In the genomic region with DNA sequence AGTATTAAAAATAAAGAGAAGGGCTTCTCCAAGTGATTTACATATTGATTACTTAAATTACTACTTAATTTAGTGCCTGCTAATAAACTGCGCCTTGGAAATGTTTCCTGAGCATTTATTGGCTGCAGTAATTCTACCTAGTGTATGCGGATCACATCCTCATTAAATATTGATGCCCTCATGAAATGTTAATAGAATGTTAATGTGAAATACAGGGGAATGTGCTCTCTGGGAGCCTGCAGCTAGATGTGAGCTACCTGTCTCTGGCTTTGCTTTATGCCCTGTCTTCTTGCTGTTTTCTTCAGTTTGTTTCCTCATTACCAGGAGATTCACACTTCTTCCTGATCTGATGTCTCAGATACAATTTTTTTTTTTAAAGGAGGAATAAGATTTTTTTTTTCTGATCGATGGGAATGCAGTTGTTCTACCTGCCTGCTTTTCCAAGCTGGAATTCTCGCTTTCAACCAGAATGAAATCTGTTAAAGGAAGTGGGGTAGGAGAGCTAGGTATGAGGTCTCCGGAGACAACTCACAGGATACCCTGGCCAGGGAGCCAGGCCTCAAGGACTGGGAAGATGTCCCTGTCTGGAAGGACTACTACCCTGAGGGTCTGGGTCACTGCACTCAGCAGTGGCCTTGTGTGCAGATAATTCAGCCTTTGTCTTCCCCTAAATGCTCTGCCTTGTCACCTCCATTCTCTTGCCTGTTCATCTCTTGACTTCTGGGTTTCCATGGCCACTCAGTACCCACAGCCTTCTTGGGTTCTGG, we compare ENCODE assay signal across 21 mouse cellular contexts.
DNase-seq lines count a peak whose midpoint lies in the region; ATAC-seq lines count a peak whose summit lies in the region.
"Had no signal": no experiment of that assay in that cellular context is flagged by ENCODE, and none has a peak within 500 bp of the region (broad histone marks: within the 10 kb centered on the region; RNA-seq: fewer than 3 reads in every experiment).

No protein-coding gene starts in this region.

- 0 out of 2 replicates have a peak, but pooled peaks cover 2% of the 10 kb centered on the region for H3K4me1 ChIP-seq in forebrain, embryonic 15.5 days
- 0 out of 2 replicates have a peak, but pooled peaks cover 2% of the 10 kb centered on the region for H3K4me1 ChIP-seq in hindbrain, embryonic 11.5 days (replicated peaks; ENCODE audit: control insufficient read depth, insufficient read depth, low read length)
- H3K4me1 ChIP-seq in midbrain, embryonic 13.5 days (replicated peaks) = peaks cover 8% of the 10 kb centered on the region
- H3K4me1 ChIP-seq in neural tube, embryonic 15.5 days = peaks cover 23% of the 10 kb centered on the region

- DNase-seq in hindbrain, embryonic 11.5 days (ENCODE audit: low spot score) = no peak
- no peak for DNase-seq in urinary bladder, adult 2 months (ENCODE audit: low spot score)
- DNase-seq in cerebellum, adult 18-20 months = no peak
- DNase-seq: adrenal gland, adult 2 months; cerebellum, adult 11 months; cerebellum, postnatal 36 days; gastrocnemius, postnatal 36 days; heart, postnatal 36 days; lung, embryonic 14.5 days; lung, postnatal 4 days; right cerebral cortex, postnatal 14 days had no signal

- H3K27me3 ChIP-seq in forebrain, embryonic 15.5 days = no peaks in the 10 kb centered on the region
- H3K27me3 ChIP-seq in hindbrain, embryonic 11.5 days (ENCODE audit: control insufficient read depth, insufficient read depth, low read length) = no peaks in the 10 kb centered on the region
- no peaks in the 10 kb centered on the region for H3K27me3 ChIP-seq in midbrain, embryonic 13.5 days
- H3K27me3 ChIP-seq in neural tube, embryonic 15.5 days (replicated peaks) = no peaks in the 10 kb centered on the region

- no peaks in the 10 kb centered on the region for H3K36me3 ChIP-seq in forebrain, embryonic 15.5 days
- H3K36me3 ChIP-seq in hindbrain, embryonic 11.5 days (ENCODE audit: control insufficient read depth, insufficient read depth, low read length) = no peaks in the 10 kb centered on the region
- H3K36me3 ChIP-seq in midbrain, embryonic 13.5 days = no peaks in the 10 kb centered on the region
- no peaks in the 10 kb centered on the region for H3K36me3 ChIP-seq in neural tube, embryonic 15.5 days
- H3K36me3 ChIP-seq: heart, embryonic 10.5 days; limb, embryonic 10.5 days had no signal

- peak overlapping the region; percentile 56 for H3K27ac ChIP-seq in forebrain, embryonic 15.5 days (replicated peaks)
- H3K27ac ChIP-seq in hindbrain, embryonic 11.5 days (ENCODE audit: low read depth, low read length) = 0 out of 2 replicates have a peak overlapping the region, but pooled peaks have one; percentile 14
- H3K27ac ChIP-seq in midbrain, embryonic 13.5 days = peak overlapping the region; percentile 86
- peak overlapping the region; percentile 74 for H3K27ac ChIP-seq in neural tube, embryonic 15.5 days (replicated peaks)
- H3K27ac ChIP-seq: heart, embryonic 10.5 days; kidney, postnatal 0 days; layer of hippocampus, adult 2 months; limb, embryonic 10.5 days had no signal

- no peak overlapping the region for H3K9ac ChIP-seq in forebrain, embryonic 15.5 days (replicated peaks)
- no peak overlapping the region for H3K9ac ChIP-seq in hindbrain, embryonic 11.5 days (ENCODE audit: low read depth, low read length)
- no peak overlapping the region for H3K9ac ChIP-seq in midbrain, embryonic 13.5 days (replicated peaks)
- no peak overlapping the region for H3K9ac ChIP-seq in neural tube, embryonic 15.5 days (replicated peaks)
- H3K9ac ChIP-seq: lung, embryonic 14.5 days had no signal

- peak; percentile 63; the same call in 1 of the 2 replicates for ATAC-seq in forebrain, embryonic 15.5 days (replicated peaks)
- ATAC-seq in hindbrain, embryonic 11.5 days (ENCODE audit: low FRiP score) = peak; percentile 51; the same call in 1 of the 2 replicates
- ATAC-seq in midbrain, embryonic 13.5 days = peak; percentile 81
- peak; percentile 74 for ATAC-seq in neural tube, embryonic 15.5 days (ENCODE audit: low FRiP score)
- no peak for ATAC-seq in megakaryocyte progenitor cell, adult 5-6 weeks (replicated peaks; ENCODE audit: poor library complexity)
- ATAC-seq: intestine, embryonic 16.5 days had no signal

- 76% methylated on average over 5 of the region's 5 CpGs for WGBS in forebrain, embryonic 15.5 days
- WGBS in hindbrain, embryonic 11.5 days = 81% methylated on average over 5 of the region's 5 CpGs
- WGBS in midbrain, embryonic 13.5 days = 74% methylated on average over 5 of the region's 5 CpGs
- WGBS in neural tube, embryonic 15.5 days = 54% methylated on average over 5 of the region's 5 CpGs

- H3K4me3 ChIP-seq in forebrain, embryonic 15.5 days = no peak overlapping the region
- no peak overlapping the region for H3K4me3 ChIP-seq in hindbrain, embryonic 11.5 days (ENCODE audit: low read depth, low read length)
- no peak overlapping the region for H3K4me3 ChIP-seq in midbrain, embryonic 13.5 days (replicated peaks)
- no peak overlapping the region for H3K4me3 ChIP-seq in neural tube, embryonic 15.5 days (replicated peaks)
- H3K4me3 ChIP-seq: heart, embryonic 10.5 days; layer of hippocampus, adult 2 months; limb, embryonic 10.5 days had no signal

- H3K9me3 ChIP-seq in forebrain, embryonic 15.5 days = no peaks in the 10 kb centered on the region
- no peaks in the 10 kb centered on the region for H3K9me3 ChIP-seq in hindbrain, embryonic 11.5 days (ENCODE audit: control insufficient read depth, low read length)
- H3K9me3 ChIP-seq in midbrain, embryonic 13.5 days = no peaks in the 10 kb centered on the region
- H3K9me3 ChIP-seq in neural tube, embryonic 15.5 days (replicated peaks) = no peaks in the 10 kb centered on the region
- H3K9me3 ChIP-seq: heart, embryonic 10.5 days; limb, embryonic 10.5 days had no signal

- no peak overlapping the region for H3K4me2 ChIP-seq in forebrain, embryonic 15.5 days (replicated peaks)
- H3K4me2 ChIP-seq in hindbrain, embryonic 11.5 days (replicated peaks; ENCODE audit: low read depth, low read length) = no peak overlapping the region
- H3K4me2 ChIP-seq in midbrain, embryonic 13.5 days (replicated peaks) = no peak overlapping the region
- no peak overlapping the region for H3K4me2 ChIP-seq in neural tube, embryonic 15.5 days
- H3K4me2 ChIP-seq: liver, embryonic 11.5 days; lung, embryonic 14.5 days had no signal

Comparison
In these comparisons a context has a peak if more than half of its experiments do, and no peak if none do; other contexts are left out.
1. H3K27ac ChIP-seq: peak in every context shown above with its lines; median percentile 86 in midbrain, embryonic 13.5 days; 74 in neural tube, embryonic 15.5 days; 56 in forebrain, embryonic 15.5 days; 14 in hindbrain, embryonic 11.5 days.